Mouse (Mus musculus): ENCODE results near the gene Gpx4.
"Not testable (repeated sequence)": the region's sequence is repeated elsewhere in the genome, so short reads cannot be mapped to it uniquely, and the experiment has no call there.

Gpx4 gene

GRCm38 (mm10) chr10:80023758-80024157, 23.2 kb upstream of the Gpx4 start:
- DNase-seq (ENCODE audit: low spot score in 2 of 2): no peak

- DNase-seq (ENCODE audit: low spot score in 2 of 2): no peak
Observed at GRCm38 (mm10) chr10:80024229-80025043, 22.5 kb upstream of the Gpx4 start.

- no peak for DNase-seq (ENCODE audit: low spot score in 2 of 2)
Observed at GRCm38 (mm10) chr10:80025044-80025347, 22.0 kb upstream of the Gpx4 start.

GRCm38 (mm10) chr10:80025463-80025862, 21.5 kb upstream of the Gpx4 start:
- no peak for DNase-seq (ENCODE audit: low spot score in 2 of 2)

- DNase-seq (ENCODE audit: low spot score in 2 of 2): peak in 1 of 2 experiments; percentile 54
Observed at GRCm38 (mm10) chr10:80025889-80026288, 21.1 kb upstream of the Gpx4 start.

- DNase-seq (ENCODE audit: low spot score in 2 of 2): peak; percentile 59 to 73
Observed at GRCm38 (mm10) chr10:80027681-80028520, 19.1 kb upstream of the Gpx4 start.

GRCm38 (mm10) chr10:80028521-80028846, 18.5 kb upstream of the Gpx4 start:
- DNase-seq (ENCODE audit: low spot score in 2 of 2): no peak

GRCm38 (mm10) chr10:80030191-80030590, 16.8 kb upstream of the Gpx4 start:
- no peak for DNase-seq (ENCODE audit: low spot score in 2 of 2)

GRCm38 (mm10) chr10:80030736-80031135, 16.2 kb upstream of the Gpx4 start:
- no peak for DNase-seq (ENCODE audit: low spot score in 2 of 2)

- peak; percentile 74 to 85 for DNase-seq (ENCODE audit: low spot score in 2 of 2)
Observed at GRCm38 (mm10) chr10:80032799-80033480, 14.0 kb upstream of the Gpx4 start.

GRCm38 (mm10) chr10:80033511-80034391, 13.2 kb upstream of the Gpx4 start:
- DNase-seq (ENCODE audit: low spot score in 2 of 2): no peak

GRCm38 (mm10) chr10:80035148-80035547, 11.8 kb upstream of the Gpx4 start:
- DNase-seq (ENCODE audit: low spot score in 2 of 2): no peak

- DNase-seq (ENCODE audit: low spot score in 2 of 2): no peak
Observed at GRCm38 (mm10) chr10:80035686-80036085, 11.3 kb upstream of the Gpx4 start.

- DNase-seq (ENCODE audit: low spot score in 2 of 2): no peak
Observed at GRCm38 (mm10) chr10:80036832-80037231, 10.1 kb upstream of the Gpx4 start.

- DNase-seq (ENCODE audit: low spot score in 2 of 2): peak; percentile 97 to 98
Observed at GRCm38 (mm10) chr10:80039559-80039979, 7.4 kb upstream of the Gpx4 start, which contains the start of gene Polr2e. Gene Polr2e, minus strand, starts transcription at chr10:80039795.

GRCm38 (mm10) chr10:80041409-80042060, 5.4 kb upstream of the Gpx4 start:
- DNase-seq (ENCODE audit: low spot score in 2 of 2): not testable (repeated sequence)

- no peak for DNase-seq (ENCODE audit: low spot score in 2 of 2)
Observed at GRCm38 (mm10) chr10:80044087-80044486, 2.9 kb upstream of the Gpx4 start.

GRCm38 (mm10) chr10:80045364-80045763, 1.6 kb upstream of the Gpx4 start:
- not testable (repeated sequence) for DNase-seq (ENCODE audit: low spot score in 2 of 2)

- no peak for DNase-seq (ENCODE audit: low spot score in 2 of 2)
Observed at GRCm38 (mm10) chr10:80045766-80046165, 1.2 kb upstream of the Gpx4 start.

- no peak for DNase-seq (ENCODE audit: low spot score in 2 of 2)
Observed at GRCm38 (mm10) chr10:80048396-80048795, 1.4 kb downstream of the Gpx4 start.

GRCm38 (mm10) chr10:80048834-80049233, 1.9 kb downstream of the Gpx4 start:
- no peak for DNase-seq (ENCODE audit: low spot score in 2 of 2)

Measured in spleen, postnatal 4 days (tissue).